Mouse (Mus musculus): ENCODE measurements around the gene Npdc1. TPM values are rescaled to one million over a fixed set of nuclear protein-coding genes. Genes with fewer than 3 reads are reported as not detected.

Npdc1 gene
- polyA plus RNA-seq, 1 experiment from 2014 or later = 529 TPM

- 74% methylated on average over 5 of the region's 5 CpGs for WGBS
- Histone ChIP-seq H3K9me3 (replicated peaks; ENCODE audit: control insufficient read depth, low read length, poor library complexity, severe bottlenecking) (no peaks in the 10 kb centered on the region), H3K4me2 (ENCODE audit: low read length) (no peak overlapping the region), H3K9ac (ENCODE audit: low read depth, low read length) (no peak overlapping the region), H3K4me1 (ENCODE audit: control insufficient read depth, insufficient read depth, low read length) (no peaks in the 10 kb centered on the region), H3K27ac (ENCODE audit: low read length) (no peak overlapping the region), H3K27me3 (ENCODE audit: control insufficient read depth, insufficient read depth, low read depth, low read length) (no peaks in the 10 kb centered on the region), H3K4me3 (ENCODE audit: low read depth, low read length) (no peak overlapping the region), H3K36me3 (ENCODE audit: control insufficient read depth, insufficient read depth, low read length) (no peaks in the 10 kb centered on the region)
- no peak for ATAC-seq
Measured at GRCm38 (mm10) chr2:25384492-25384891, 14.7 kb upstream of the Npdc1 start.

GRCm38 (mm10) chr2:25391266-25391665 is 7.9 kb upstream of the Npdc1 start:
- Histone ChIP-seq H3K4me3 (ENCODE audit: low read depth, low read length) (no peak overlapping the region), H3K9me3 (replicated peaks; ENCODE audit: control insufficient read depth, low read length, poor library complexity, severe bottlenecking) (no peaks in the 10 kb centered on the region), H3K9ac (ENCODE audit: low read depth, low read length) (no peak overlapping the region), H3K4me1 (ENCODE audit: control insufficient read depth, insufficient read depth, low read length) (peaks cover 5% of the 10 kb centered on the region; the same call in 1 of the 2 replicates), H3K4me2 (ENCODE audit: low read length) (no peak overlapping the region), H3K27me3 (ENCODE audit: control insufficient read depth, insufficient read depth, low read depth, low read length) (peaks cover 20% of the 10 kb centered on the region), H3K36me3 (ENCODE audit: control insufficient read depth, insufficient read depth, low read length) (no peaks in the 10 kb centered on the region), H3K27ac (ENCODE audit: low read length) (no peak overlapping the region)
- ATAC-seq = no peak
- WGBS = 74% methylated on average over 5 of the region's 5 CpGs

GRCm38 (mm10) chr2:25394281-25395221 is 4.6 kb upstream of the Npdc1 start:
- H3K27ac ChIP-seq (ENCODE audit: low read length) = peak overlapping the region; percentile 22; the same call in 1 of the 2 replicates
- peak; percentile 71 for ATAC-seq
- H3K36me3 ChIP-seq (ENCODE audit: control insufficient read depth, insufficient read depth, low read length) = no peaks in the 10 kb centered on the region
- H3K9me3 ChIP-seq (replicated peaks; ENCODE audit: control insufficient read depth, low read length, poor library complexity, severe bottlenecking) = no peaks in the 10 kb centered on the region
- H3K27me3 ChIP-seq (ENCODE audit: control insufficient read depth, insufficient read depth, low read depth, low read length) = peaks cover 50% of the 10 kb centered on the region
- no peak overlapping the region for H3K4me2 ChIP-seq (ENCODE audit: low read length)
- H3K9ac ChIP-seq (ENCODE audit: low read depth, low read length) = no peak overlapping the region
- peaks cover 6% of the 10 kb centered on the region; the same call in 1 of the 2 replicates for H3K4me1 ChIP-seq (ENCODE audit: control insufficient read depth, insufficient read depth, low read length)
- H3K4me3 ChIP-seq (ENCODE audit: low read depth, low read length) = no peak overlapping the region
- 26% methylated on average over 3 of the region's 3 CpGs for WGBS

- peaks cover 57% of the 10 kb centered on the region for H3K27me3 ChIP-seq (ENCODE audit: control insufficient read depth, insufficient read depth, low read depth, low read length)
- H3K9ac ChIP-seq (ENCODE audit: low read depth, low read length) = peak within 1 kb of the TSS; percentile 48
- no peak within 1 kb of the TSS; the same call in 1 of the 2 replicates for H3K27ac ChIP-seq (ENCODE audit: low read length)
- no peaks in the 10 kb centered on the region for H3K36me3 ChIP-seq (ENCODE audit: control insufficient read depth, insufficient read depth, low read length)
- ATAC-seq = 0 out of 2 replicates have a peak, but pooled peaks have one; percentile 6
- WGBS = 2% methylated on average over 56 of the region's 57 CpGs
- peak within 1 kb of the TSS; percentile 63 for H3K4me2 ChIP-seq (ENCODE audit: low read length)
- peak within 1 kb of the TSS; percentile 40 for H3K4me3 ChIP-seq (ENCODE audit: low read depth, low read length)
- no peaks in the 10 kb centered on the region for H3K9me3 ChIP-seq (replicated peaks; ENCODE audit: control insufficient read depth, low read length, poor library complexity, severe bottlenecking)
- H3K4me1 ChIP-seq (ENCODE audit: control insufficient read depth, insufficient read depth, low read length) = peaks cover 7% of the 10 kb centered on the region; the same call in 1 of the 2 replicates
Measured at GRCm38 (mm10) chr2:25395721-25396596, 3.2 kb upstream of the Npdc1 start, which contains the start of gene Entpd2. Entpd2 (plus strand) TSS chr2:25395874.

- H3K9ac ChIP-seq (ENCODE audit: low read depth, low read length) = no peak overlapping the region
- no peaks in the 10 kb centered on the region for H3K9me3 ChIP-seq (replicated peaks; ENCODE audit: control insufficient read depth, low read length, poor library complexity, severe bottlenecking)
- peaks cover 57% of the 10 kb centered on the region for H3K27me3 ChIP-seq (ENCODE audit: control insufficient read depth, insufficient read depth, low read depth, low read length)
- peak overlapping the region; percentile 63; the same call in 1 of the 2 replicates for H3K4me2 ChIP-seq (ENCODE audit: low read length)
- H3K4me1 ChIP-seq (ENCODE audit: control insufficient read depth, insufficient read depth, low read length) = peaks cover 7% of the 10 kb centered on the region; the same call in 1 of the 2 replicates
- no peak for ATAC-seq
- WGBS = 28% methylated on average over 3 of the region's 3 CpGs
- no peak overlapping the region for H3K4me3 ChIP-seq (ENCODE audit: low read depth, low read length)
- no peaks in the 10 kb centered on the region for H3K36me3 ChIP-seq (ENCODE audit: control insufficient read depth, insufficient read depth, low read length)
- H3K27ac ChIP-seq (ENCODE audit: low read length) = no peak overlapping the region
Measured at GRCm38 (mm10) chr2:25396597-25396983, 2.6 kb upstream of the Npdc1 start.

- ATAC-seq = no peak
- 62% methylated on average over 1 of the region's 1 CpGs for WGBS
- no peak overlapping the region for H3K4me3 ChIP-seq (ENCODE audit: low read depth, low read length)
- no peak overlapping the region for H3K9ac ChIP-seq (ENCODE audit: low read depth, low read length)
- H3K4me1 ChIP-seq (ENCODE audit: control insufficient read depth, insufficient read depth, low read length) = peaks cover 7% of the 10 kb centered on the region; the same call in 1 of the 2 replicates
- no peaks in the 10 kb centered on the region for H3K36me3 ChIP-seq (ENCODE audit: control insufficient read depth, insufficient read depth, low read length)
- H3K9me3 ChIP-seq (replicated peaks; ENCODE audit: control insufficient read depth, low read length, poor library complexity, severe bottlenecking) = no peaks in the 10 kb centered on the region
- no peak overlapping the region for H3K27ac ChIP-seq (ENCODE audit: low read length)
- no peak overlapping the region for H3K4me2 ChIP-seq (ENCODE audit: low read length)
- peaks cover 57% of the 10 kb centered on the region for H3K27me3 ChIP-seq (ENCODE audit: control insufficient read depth, insufficient read depth, low read depth, low read length)
Measured at GRCm38 (mm10) chr2:25397010-25397409, 2.1 kb upstream of the Npdc1 start.

GRCm38 (mm10) chr2:25398065-25398464 is 1.1 kb upstream of the Npdc1 start:
- Histone ChIP-seq H3K4me3 (ENCODE audit: low read depth, low read length) (no peak overlapping the region), H3K9ac (ENCODE audit: low read depth, low read length) (no peak overlapping the region), H3K4me2 (ENCODE audit: low read length) (no peak overlapping the region), H3K27ac (ENCODE audit: low read length) (no peak overlapping the region), H3K27me3 (ENCODE audit: control insufficient read depth, insufficient read depth, low read depth, low read length) (peaks cover 57% of the 10 kb centered on the region), H3K9me3 (replicated peaks; ENCODE audit: control insufficient read depth, low read length, poor library complexity, severe bottlenecking) (no peaks in the 10 kb centered on the region), H3K4me1 (ENCODE audit: control insufficient read depth, insufficient read depth, low read length) (peaks cover 7% of the 10 kb centered on the region; the same call in 1 of the 2 replicates), H3K36me3 (ENCODE audit: control insufficient read depth, insufficient read depth, low read length) (no peaks in the 10 kb centered on the region)
- WGBS = 96% methylated on average over 7 of the region's 7 CpGs
- no peak for ATAC-seq

GRCm38 (mm10) chr2:25400291-25400690 is 1.1 kb downstream of the Npdc1 start:
- Histone ChIP-seq H3K27me3 (ENCODE audit: control insufficient read depth, insufficient read depth, low read depth, low read length) (peaks cover 47% of the 10 kb centered on the region), H3K9me3 (replicated peaks; ENCODE audit: control insufficient read depth, low read length, poor library complexity, severe bottlenecking) (no peaks in the 10 kb centered on the region), H3K27ac (ENCODE audit: low read length) (no peak overlapping the region), H3K4me2 (ENCODE audit: low read length) (peak overlapping the region; percentile 68), H3K9ac (ENCODE audit: low read depth, low read length) (peak overlapping the region; percentile 63), H3K4me3 (ENCODE audit: low read depth, low read length) (peak overlapping the region; percentile 36), H3K36me3 (ENCODE audit: control insufficient read depth, insufficient read depth, low read length) (no peaks in the 10 kb centered on the region), H3K4me1 (ENCODE audit: control insufficient read depth, insufficient read depth, low read length) (peaks cover 23% of the 10 kb centered on the region)
- no peak for ATAC-seq
- WGBS = 19% methylated on average over 16 of the region's 16 CpGs

Measured in midbrain, embryonic 16.5 days (tissue).